Mouse (Mus musculus) brain, embryonic 14.5 days (tissue): ENCODE results near the gene Rars2. TPM values are rescaled to one million over a fixed set of nuclear protein-coding genes. Genes with fewer than 3 reads are reported as not detected.
"Not testable (repeated sequence)": the region's sequence is repeated elsewhere in the genome, so short reads cannot be mapped to it uniquely, and the experiment has no call there.

Experiments
- DNase-seq: peaks from one replicate; pipeline ENCODE4 v3.0.0-alpha.2; 2011; ENCODE audit warnings: low read depth
- CTCF ChIP-seq: fragments of 200-500 bp; IDR thresholded peaks from 2 replicates; pipeline ENCODE4 v1.5.1; 2012; ENCODE audit warnings: inconsistent platforms, mild to moderate bottlenecking, moderate library complexity, borderline replicate concordance; ENCODE audit not compliant: insufficient read depth, insufficient read length; ENCODE audit errors: extremely low read depth
- POLR2A ChIP-seq: fragments of 200-500 bp; IDR thresholded peaks from 2 replicates; pipeline ENCODE4 v1.6.1; 2012; ENCODE audit warnings: mild to moderate bottlenecking, inconsistent platforms, borderline replicate concordance; ENCODE audit not compliant: poor library complexity, insufficient read depth, insufficient read length, severe bottlenecking; ENCODE audit errors: extremely low read depth
- polyA plus RNA-seq: library from polyadenylated mRNA; depleted of rRNA; stranded (reverse); fragments of >200 nt; gene quantifications from 2 replicates; pipeline ENCODE4 v1.2.3, GENCODE M21; 2012; rRNA removed

Gene Rars2
- polyA plus RNA-seq: 27.3 and 36.0 TPM in 2 replicates

GRCm38 (mm10) chr4:34614630-34615094 lies at the start of gene Rars2, which contains the start of gene Orc3:
TSS of gene Rars2 (plus strand) at chr4:34614957.
TSS of gene Orc3 (minus strand) at chr4:34614944.
- peak; percentile 97 for DNase-seq
- TF ChIP-seq POLR2A: peak; percentile 81
- TF ChIP-seq CTCF: no peak

GRCm38 (mm10) chr4:34566226-34566625 lies 48.5 kb upstream of the Rars2 start:
- no peak for TF ChIP-seq POLR2A
- TF ChIP-seq CTCF: no peak
- no peak for DNase-seq

- DNase-seq: no peak
- no peak for TF ChIP-seq POLR2A
Observed at GRCm38 (mm10) chr4:34572876-34573275, 41.9 kb upstream of the Rars2 start.

GRCm38 (mm10) chr4:34577028-34577427 lies 37.7 kb upstream of the Rars2 start:
- peak; percentile 25 for DNase-seq
- TF ChIP-seq CTCF (no peak), POLR2A (no peak)

- no peak for DNase-seq
- no peak for TF ChIP-seq CTCF
- TF ChIP-seq POLR2A: no peak
Observed at GRCm38 (mm10) chr4:34579215-34579614, 35.5 kb upstream of the Rars2 start.

GRCm38 (mm10) chr4:34581489-34581888 lies 33.3 kb upstream of the Rars2 start:
- DNase-seq: not testable (repeated sequence)

GRCm38 (mm10) chr4:34581990-34582389 lies 32.8 kb upstream of the Rars2 start:
- DNase-seq: no peak
- TF ChIP-seq POLR2A (no peak), CTCF (no peak)

GRCm38 (mm10) chr4:34582476-34582875 lies 32.3 kb upstream of the Rars2 start:
- TF ChIP-seq CTCF (no peak), POLR2A (no peak)
- no peak for DNase-seq

- DNase-seq: no peak
- no peak for TF ChIP-seq POLR2A
- TF ChIP-seq CTCF: no peak
Observed at GRCm38 (mm10) chr4:34583427-34583826, 31.3 kb upstream of the Rars2 start.

- no peak for DNase-seq
- no peak for TF ChIP-seq POLR2A
- TF ChIP-seq CTCF: no peak
Observed at GRCm38 (mm10) chr4:34584871-34585607, 29.7 kb upstream of the Rars2 start.

GRCm38 (mm10) chr4:34603123-34603522 lies 11.6 kb upstream of the Rars2 start:
- no peak for DNase-seq

GRCm38 (mm10) chr4:34606658-34607057 lies 8.1 kb upstream of the Rars2 start:
- no peak for DNase-seq
- TF ChIP-seq CTCF: no peak
- no peak for TF ChIP-seq POLR2A

More at GRCm38 (mm10) chr4:34603123-34603522, 11.6 kb upstream of the Rars2 start:
- no peak for TF ChIP-seq CTCF
- no peak for TF ChIP-seq POLR2A

- TF ChIP-seq POLR2A (no peak), CTCF (no peak)
- no peak for DNase-seq
Observed at GRCm38 (mm10) chr4:34613571-34614145, 1.1 kb upstream of the Rars2 start.

GRCm38 (mm10) chr4:34615303-34615702 lies 546 bp downstream of the Rars2 start:
- TF ChIP-seq CTCF (no peak), POLR2A (no peak)
- no peak for DNase-seq
